Mouse (Mus musculus) T-helper 1 cell (primary cell): ENCODE data around the gene Cyb5r1.

Experiments
- in situ Hi-C: fragments of 300-600 bp; cut with MboI, MseI; formaldehyde crosslinking; loops from one replicate; pipeline ENCODE4 v1.15.1; 2025; ENCODE audit warnings: high pct_unique_total_duplicates

The Cyb5r1 gene

DNA sequence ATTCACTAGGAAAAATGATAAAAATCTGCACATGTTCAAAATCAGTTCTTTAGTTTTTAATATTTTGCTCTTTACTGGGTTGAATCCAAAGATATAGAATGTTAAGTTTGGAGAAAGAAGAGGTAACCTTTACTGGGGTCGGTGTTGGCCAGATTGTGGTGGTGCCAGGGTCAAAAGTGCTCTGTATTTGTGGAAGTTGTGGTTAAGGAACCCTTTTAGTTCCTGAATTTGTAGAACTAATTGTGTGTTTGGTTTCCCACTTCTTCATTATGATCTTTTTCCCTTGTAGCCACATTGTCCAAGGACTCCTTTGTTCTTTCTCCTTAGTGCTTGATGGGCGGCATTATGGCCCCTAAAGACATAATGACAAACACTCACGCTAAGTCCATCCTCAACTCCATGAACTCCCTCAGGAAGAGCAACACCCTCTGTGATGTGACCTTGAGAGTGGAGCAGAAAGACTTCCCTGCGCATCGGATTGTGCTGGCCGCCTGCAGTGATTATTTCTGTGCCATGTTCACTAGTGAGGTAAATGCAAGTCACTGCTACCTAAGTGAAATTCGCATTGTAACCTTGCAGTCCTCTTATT is 52.9 kb downstream of the Cyb5r1 start:
- in situ Hi-C loops = no loop called here

GRCm38 (mm10) chr1:134460294-134461284 is 55.2 kb downstream of the Cyb5r1 start:
- in situ Hi-C loops = loop anchor here (5.0 kb wide), 1 partner anchor 103 kb away; no protein-coding TSS in a partner anchor
